Mouse (Mus musculus) heart, postnatal 0 days (tissue): Measurements from ENCODE around the gene Rpl32. TPM values are rescaled to one million over a fixed set of nuclear protein-coding genes. Genes with fewer than 3 reads are reported as not detected.

ENCODE experiments used
- ATAC-seq: fragments of 200-750 bp; cut with Nextera tagmentation; 2 replicates; pipeline ENCODE4 v1.8.0; 2017; ENCODE audit warnings: low read depth, moderate number of reproducible peaks, moderate library complexity; ENCODE audit not compliant: insufficient read depth
- DNase-seq: peaks from one replicate; pipeline ENCODE4 v3.0.0-alpha.2; 2016; ENCODE audit warnings: low spot score
- H3K27ac ChIP-seq: fragments of 300-500 bp; sonication (generic); 2 replicates; pipeline ENCODE4 v1.5.1; 2014; ENCODE audit warnings: low read depth, mild to moderate bottlenecking
- H3K27me3 ChIP-seq: fragments of 300-500 bp; sonication (generic); 2 replicates; pipeline ENCODE4 v1.6.1; 2014; ENCODE audit warnings: low read length, mixed read lengths; ENCODE audit not compliant: control insufficient read depth, insufficient read depth
- H3K36me3 ChIP-seq: fragments of 300-500 bp; sonication (generic); replicated peaks from 2 replicates; pipeline ENCODE4 v1.6.1; 2014; ENCODE audit warnings: low read length, mixed read lengths; ENCODE audit not compliant: control insufficient read depth, insufficient read depth
- H3K4me1 ChIP-seq: fragments of 300-500 bp; sonication (generic); 2 replicates; pipeline ENCODE4 v1.6.1; 2014; ENCODE audit warnings: antibody characterized with exemption; ENCODE audit not compliant: control insufficient read depth, insufficient read depth
- H3K4me2 ChIP-seq: fragments of 300-500 bp; sonication (generic); 2 replicates; pipeline ENCODE4 v1.6.1; 2014; ENCODE audit warnings: low read depth, mild to moderate bottlenecking, low read length, moderate library complexity
- H3K4me3 ChIP-seq: fragments of 300-500 bp; sonication (generic); 2 replicates; pipeline ENCODE4 v1.5.1; 2014; ENCODE audit warnings: low read depth, low read length
- H3K9ac ChIP-seq: fragments of 300-500 bp; sonication (generic); replicated peaks from 2 replicates; pipeline ENCODE4 v1.6.1; 2014; ENCODE audit warnings: low read depth, low read length, mixed read lengths
- H3K9me3 ChIP-seq: fragments of 300-500 bp; sonication (generic); replicated peaks from 2 replicates; pipeline ENCODE4 v1.6.1; 2016; ENCODE audit warnings: low read length; ENCODE audit not compliant: control insufficient read depth
- CTCF ChIP-seq: IDR thresholded peaks from 2 replicates; pipeline ENCODE4 v1.5.1; 2016; ENCODE audit warnings: antibody characterized with exemption, control low read depth, low read depth
- EP300 ChIP-seq: IDR thresholded peaks from 2 replicates; pipeline ENCODE4 v1.6.1; 2016; ENCODE audit warnings: antibody characterized with exemption, low read depth
- WGBS: fragments of 180-500 bp; shearing (Covaris S2); extraction: QIAGEN DNeasy Blood & Tissue Kit; methylation state at CpG from one replicate; pipeline ENCODE4 v1.1.7; 2014; 5-methylcytosine and 5-hydroxymethylcytosine counted together
- polyA plus RNA-seq: library from polyadenylated mRNA; unstranded; fragments of >200 nt; fragmentation: Nextera tagmentation; extraction: Ambion mirVana; gene quantifications from 2 replicates; pipeline ENCODE4 v1.2.1, GENCODE M21; 2015
- total RNA-seq: library from RNA; depleted of rRNA; stranded (reverse); fragments of >200 nt; gene quantifications from 2 replicates; pipeline ENCODE4 v1.2.3, GENCODE M21; 2014; ENCODE audit warnings: low replicate concordance

Gene Rpl32
- total and polyA plus RNA-seq, 2 experiments from 2014 or later, result 1,019 to 1,074 TPM

DNA sequence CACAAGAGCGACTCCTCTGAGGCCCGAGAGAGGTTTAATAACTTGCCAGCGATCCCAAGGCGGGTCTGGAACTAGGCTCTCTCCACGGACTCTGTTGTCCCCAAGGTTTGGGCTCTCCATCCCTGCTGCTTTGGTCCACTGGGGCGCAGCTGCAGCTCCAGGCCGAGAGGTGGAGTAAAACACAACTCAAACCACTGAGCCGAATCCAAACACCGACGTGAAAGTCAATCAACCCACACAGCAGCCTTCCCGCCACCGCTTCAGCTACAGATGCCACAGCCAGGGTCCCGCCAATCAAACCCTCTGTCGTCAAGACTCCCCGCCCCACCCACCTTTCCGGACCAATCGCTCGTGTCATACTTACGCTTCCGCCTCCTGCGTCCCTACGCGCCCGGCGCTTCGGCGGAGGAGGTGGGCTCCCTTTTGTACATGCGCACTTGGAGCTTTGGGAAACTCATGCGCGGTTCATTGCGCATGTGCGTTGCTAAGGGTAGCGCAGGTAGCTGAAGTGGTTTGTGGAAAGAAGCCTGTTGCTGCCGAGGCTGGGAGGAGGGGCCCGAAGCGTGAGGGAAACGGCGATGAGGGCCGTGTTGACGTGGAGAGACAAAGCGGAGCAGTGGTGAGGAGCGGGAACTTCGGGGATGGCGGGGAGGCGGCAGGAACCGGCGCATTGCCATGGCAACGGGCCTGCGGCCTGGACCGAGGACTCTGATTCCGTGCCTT lies 44.7 kb upstream of the Rpl32 start, which contains the start of the genes Mbd4 and Ift122:
Gene Mbd4 (minus strand): TSS at position 281 of the 723 bp plus-strand sequence.
Gene Ift122 (plus strand): TSS at position 380 of the 723 bp plus-strand sequence.
- ATAC-seq (peak; percentile 97), DNase-seq (peak; percentile 100)
- under 1% methylated on average over 51 of the region's 51 CpGs for WGBS
- peaks cover 16% of the 10 kb centered on the region; the same call in 1 of the 2 replicates for H3K4me1 ChIP-seq
- H3K27ac ChIP-seq, result peak within 1 kb of the TSS; percentile 73
- H3K36me3 ChIP-seq, result peaks cover 8% of the 10 kb centered on the region; the same call in 1 of the 2 replicates
- no peaks in the 10 kb centered on the region for H3K9me3 ChIP-seq
- TF ChIP-seq CTCF (peak; percentile 45), EP300 (no peak)
- peak within 1 kb of the TSS; percentile 22 for H3K9ac ChIP-seq
- H3K4me2 ChIP-seq, result peak within 1 kb of the TSS; percentile 69
- H3K27me3 ChIP-seq, result no peaks in the 10 kb centered on the region
- H3K4me3 ChIP-seq, result peak within 1 kb of the TSS; percentile 57

DNA sequence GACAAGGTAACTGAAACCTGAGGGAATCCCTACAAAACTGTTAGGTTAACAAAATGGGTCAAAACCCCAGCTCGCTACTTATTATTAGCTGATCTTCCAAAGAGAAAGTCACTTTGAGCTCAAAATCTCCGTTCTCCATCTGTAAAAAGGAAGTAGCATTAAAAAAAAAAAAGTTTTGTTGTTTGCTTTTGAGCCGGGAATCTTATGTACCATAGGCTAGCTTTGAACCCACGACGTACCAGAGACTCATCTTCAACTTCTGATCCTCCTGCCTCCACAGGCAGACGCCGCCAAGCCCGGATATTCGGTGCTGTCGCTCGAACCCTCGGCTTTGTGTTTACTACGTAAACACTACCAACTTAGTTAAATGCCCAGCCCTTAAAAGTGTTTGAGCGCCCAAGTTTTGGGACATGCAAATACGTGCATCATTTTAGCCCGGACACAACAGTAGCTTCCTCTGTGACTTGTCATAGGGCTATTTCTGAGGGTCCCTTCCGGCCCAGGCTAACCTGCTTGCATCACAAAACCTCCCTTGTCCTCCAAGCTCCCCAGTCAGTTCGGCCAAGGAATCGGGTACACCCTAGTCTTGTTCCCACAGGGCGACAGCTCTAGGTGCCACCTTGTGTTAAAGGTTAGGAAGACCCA lies 44.0 kb upstream of the Rpl32 start:
- WGBS, result 6% methylated on average over 20 of the region's 20 CpGs
- Histone ChIP-seq H3K27me3 (no peaks in the 10 kb centered on the region), H3K9me3 (no peaks in the 10 kb centered on the region), H3K4me3 (peak overlapping the region; percentile 57), H3K36me3 (peaks cover 8% of the 10 kb centered on the region; the same call in 1 of the 2 replicates), H3K27ac (peak overlapping the region; percentile 73), H3K4me2 (peak overlapping the region; percentile 69), H3K9ac (peak overlapping the region; percentile 11), H3K4me1 (peaks cover 16% of the 10 kb centered on the region; the same call in 1 of the 2 replicates)
- ATAC-seq, result no peak; the same call in 1 of the 2 replicates
- no peak for DNase-seq
- TF ChIP-seq EP300, result 0 out of 2 replicates have a peak, but pooled peaks have one; percentile 55
- no peak for TF ChIP-seq CTCF

DNA sequence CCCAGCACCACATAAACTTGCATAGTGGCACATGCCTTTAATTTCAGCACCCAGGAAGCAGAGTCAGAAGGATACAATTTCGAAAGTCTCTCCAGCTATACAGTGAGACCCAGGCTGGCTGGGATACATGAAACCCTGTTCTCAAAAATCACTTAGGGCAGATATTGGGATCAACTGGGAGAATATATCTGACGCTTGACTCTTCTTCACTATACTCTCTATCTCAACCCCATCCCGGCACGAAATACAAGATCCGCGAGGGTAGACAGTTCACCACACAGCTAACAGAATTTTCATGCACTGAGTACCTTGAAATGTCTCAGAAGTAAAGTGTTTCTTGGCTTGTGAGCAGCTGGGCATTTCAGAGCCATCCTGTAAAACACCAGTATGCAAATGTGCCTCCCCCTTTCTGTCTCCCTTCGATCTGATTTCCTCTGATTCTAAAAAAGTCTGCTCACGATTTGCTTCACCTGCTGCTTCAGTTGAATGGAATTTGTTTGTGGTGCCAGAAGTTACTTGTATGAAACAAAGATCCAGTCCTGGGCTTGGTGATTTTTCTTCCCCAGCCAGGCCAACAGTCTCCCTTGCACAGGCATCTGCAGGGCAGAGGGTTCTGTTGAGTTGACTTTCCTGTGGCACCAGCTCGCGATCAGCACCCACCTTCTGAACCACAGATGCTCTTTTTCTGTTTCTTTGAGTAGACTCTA lies 40.2 kb upstream of the Rpl32 start:
- WGBS, result 82% methylated on average over 10 of the region's 10 CpGs
- H3K9ac ChIP-seq, result no peak overlapping the region

DNA sequence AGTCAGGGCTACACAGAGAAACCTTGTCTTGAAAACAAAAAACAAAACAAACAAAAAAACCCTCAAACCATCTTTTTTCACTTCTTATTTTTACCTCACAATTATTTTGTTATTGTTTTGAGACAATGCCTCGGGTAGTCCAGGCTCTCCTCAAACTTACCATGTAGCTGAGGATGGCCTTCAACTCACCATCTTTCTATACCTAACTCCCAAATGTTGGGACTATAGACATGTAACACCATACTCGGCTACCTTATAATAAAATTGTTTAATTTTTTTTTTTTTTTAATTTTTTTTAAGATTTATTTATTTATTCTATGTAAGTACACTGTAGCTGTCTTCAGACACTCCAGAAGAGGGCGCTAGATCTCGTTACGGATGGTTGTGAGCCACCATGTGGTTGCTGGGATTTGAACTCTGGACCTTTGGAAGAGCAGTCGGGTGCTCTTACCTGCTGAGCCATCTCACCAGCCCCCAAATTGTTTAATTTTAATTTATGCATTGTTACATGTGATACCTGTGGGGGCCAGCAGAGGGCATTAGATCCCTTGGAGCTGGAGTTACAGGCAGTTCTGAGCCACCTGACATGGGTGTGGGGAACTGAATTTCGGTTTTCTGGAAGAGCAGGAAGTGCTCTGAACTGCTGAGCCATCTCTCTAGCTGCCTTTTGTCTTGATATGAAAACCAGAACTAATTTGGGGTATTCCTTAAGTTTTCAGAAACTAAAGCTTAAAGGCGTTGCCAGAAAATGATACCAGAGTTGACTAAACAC lies 38.3 kb upstream of the Rpl32 start:
- no peaks in the 10 kb centered on the region for H3K9me3 ChIP-seq
- H3K9ac ChIP-seq, result no peak overlapping the region
- TF ChIP-seq CTCF (peak; percentile 68), EP300 (no peak)
- ATAC-seq (peak; percentile 41), DNase-seq (no peak)
- H3K27ac ChIP-seq, result no peak overlapping the region
- 0 out of 2 replicates have a peak, but pooled peaks cover 2% of the 10 kb centered on the region for H3K4me1 ChIP-seq
- no peak overlapping the region for H3K4me2 ChIP-seq
- no peak overlapping the region for H3K4me3 ChIP-seq
- 43% methylated on average over 5 of the region's 8 CpGs for WGBS
- peaks cover 33% of the 10 kb centered on the region for H3K36me3 ChIP-seq
- H3K27me3 ChIP-seq, result no peaks in the 10 kb centered on the region

More for the DNA sequence above, 40.2 kb upstream of the Rpl32 start:
- H3K4me2 ChIP-seq, result no peak overlapping the region
- H3K4me1 ChIP-seq, result 0 out of 2 replicates have a peak, but pooled peaks cover 9% of the 10 kb centered on the region
- H3K36me3 ChIP-seq, result peaks cover 17% of the 10 kb centered on the region
- TF ChIP-seq EP300 (no peak), CTCF (no peak)
- no peak overlapping the region for H3K27ac ChIP-seq
- H3K4me3 ChIP-seq, result no peak overlapping the region
- H3K9me3 ChIP-seq, result no peaks in the 10 kb centered on the region
- ATAC-seq (no peak), DNase-seq (no peak)
- no peaks in the 10 kb centered on the region for H3K27me3 ChIP-seq

DNA sequence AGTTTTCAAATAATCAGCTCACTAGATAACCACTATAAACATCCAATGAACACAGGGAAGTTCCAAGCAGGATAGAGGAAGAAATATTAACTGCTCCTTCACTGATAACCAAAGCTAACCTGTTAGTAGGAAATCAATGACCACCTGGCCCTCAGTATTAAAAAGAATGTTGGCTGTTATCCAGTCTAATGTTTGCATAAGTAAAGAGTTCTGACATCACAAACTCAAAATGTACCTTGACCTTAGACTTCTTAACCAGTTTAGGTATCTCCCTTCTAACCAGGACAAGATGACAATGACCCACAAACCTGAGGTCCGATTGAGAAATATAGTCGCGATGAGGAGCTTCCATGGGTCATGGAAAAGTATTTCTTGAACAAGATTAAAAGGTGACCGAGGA lies 36.5 kb upstream of the Rpl32 start:
- no peak for DNase-seq
- Histone ChIP-seq H3K4me1 (no peaks in the 10 kb centered on the region), H3K9ac (no peak overlapping the region), H3K27me3 (no peaks in the 10 kb centered on the region), H3K36me3 (peaks cover 37% of the 10 kb centered on the region), H3K9me3 (no peaks in the 10 kb centered on the region), H3K4me2 (no peak overlapping the region), H3K4me3 (no peak overlapping the region), H3K27ac (no peak overlapping the region)
- ATAC-seq, result no peak
- TF ChIP-seq CTCF (no peak), EP300 (no peak)
- WGBS, result 96% methylated on average over 4 of the region's 4 CpGs
